Mouse (Mus musculus) midbrain, embryonic 15.5 days (tissue): Measurements from ENCODE around the gene Cacna2d3. TPM values are rescaled to one million over a fixed set of nuclear protein-coding genes. Genes with fewer than 3 reads are reported as not detected.

ENCODE experiments used
- ATAC-seq: fragments of 200-750 bp; cut with Nextera tagmentation; replicated peaks from 2 replicates; pipeline ENCODE4 v1.8.0; 2017; ENCODE audit warnings: moderate TSS enrichment
- H3K27ac ChIP-seq: fragments of 300-500 bp; sonication (generic); 2 replicates; pipeline ENCODE4 v1.5.1; 2015; ENCODE audit warnings: mild to moderate bottlenecking, inconsistent platforms
- H3K27me3 ChIP-seq: fragments of 300-500 bp; sonication (generic); replicated peaks from 2 replicates; pipeline ENCODE4 v1.6.1; 2015; ENCODE audit warnings: inconsistent platforms
- H3K36me3 ChIP-seq: fragments of 300-500 bp; sonication (generic); replicated peaks from 2 replicates; pipeline ENCODE4 v1.6.1; 2015; ENCODE audit warnings: inconsistent platforms
- H3K4me1 ChIP-seq: fragments of 300-500 bp; sonication (generic); 2 replicates; pipeline ENCODE4 v1.6.1; 2015; ENCODE audit warnings: inconsistent platforms
- H3K4me2 ChIP-seq: fragments of 300-500 bp; sonication (generic); 2 replicates; pipeline ENCODE4 v1.6.1; 2015; ENCODE audit warnings: inconsistent platforms, mild to moderate bottlenecking, moderate library complexity
- H3K4me3 ChIP-seq: fragments of 300-500 bp; sonication (generic); 2 replicates; pipeline ENCODE4 v1.5.1; 2015; ENCODE audit warnings: mild to moderate bottlenecking, inconsistent platforms
- H3K9ac ChIP-seq: fragments of 300-500 bp; sonication (generic); 2 replicates; pipeline ENCODE4 v1.6.1; 2015; ENCODE audit warnings: mild to moderate bottlenecking, inconsistent platforms
- H3K9me3 ChIP-seq: fragments of 300-500 bp; sonication (generic); 2 replicates; pipeline ENCODE4 v1.6.1; 2016; ENCODE audit warnings: inconsistent platforms
- WGBS: fragments of 180-500 bp; shearing (Covaris S2); methylation state at CpG from one replicate; pipeline ENCODE4 v1.1.7; 2015; ENCODE audit warnings: mixed read lengths; 5-methylcytosine and 5-hydroxymethylcytosine counted together
- polyA plus RNA-seq: library from polyadenylated mRNA; unstranded; fragments of >200 nt; fragmentation: Nextera tagmentation; extraction: Ambion mirVana; gene quantifications from 2 replicates; pipeline ENCODE4 v1.2.1, GENCODE M21; 2015

Cacna2d3 gene
- polyA plus RNA-seq, 1 experiment from 2014 or later, result 41.9 TPM

- Histone ChIP-seq H3K27ac (peak overlapping the region; percentile 63), H3K4me3 (no peak overlapping the region), H3K9me3 (no peaks in the 10 kb centered on the region), H3K27me3 (no peaks in the 10 kb centered on the region), H3K36me3 (no peaks in the 10 kb centered on the region), H3K4me1 (peaks cover 15% of the 10 kb centered on the region), H3K4me2 (no peak overlapping the region), H3K9ac (no peak overlapping the region)
- peak; percentile 74; the same call in 1 of the 2 replicates for ATAC-seq
- 16% methylated on average over 1 of the region's 1 CpGs for WGBS
These were observed 516.7 kb downstream of the Cacna2d3 start for GRCm38 (mm10) chr14:29204967-29205268.

GRCm38 (mm10) chr14:29204236-29204966, 517.3 kb downstream of the Cacna2d3 start:
- 34% methylated on average over 10 of the region's 10 CpGs for WGBS
- H3K27ac ChIP-seq, result peak overlapping the region; percentile 63; the same call in 1 of the 2 replicates
- peak; percentile 95 for ATAC-seq

GRCm38 (mm10) chr14:29196171-29196570, 525.5 kb downstream of the Cacna2d3 start:
- no peak overlapping the region for H3K4me2 ChIP-seq
- no peaks in the 10 kb centered on the region for H3K4me1 ChIP-seq
- H3K27me3 ChIP-seq, result no peaks in the 10 kb centered on the region
- no peaks in the 10 kb centered on the region for H3K36me3 ChIP-seq
- H3K9ac ChIP-seq, result no peak overlapping the region
- no peak overlapping the region for H3K27ac ChIP-seq
- no peak overlapping the region for H3K4me3 ChIP-seq
- ATAC-seq, result no peak
- H3K9me3 ChIP-seq, result no peaks in the 10 kb centered on the region

More at GRCm38 (mm10) chr14:29204236-29204966, 517.3 kb downstream of the Cacna2d3 start:
- no peaks in the 10 kb centered on the region for H3K9me3 ChIP-seq
- H3K27me3 ChIP-seq, result no peaks in the 10 kb centered on the region
- H3K4me1 ChIP-seq, result peaks cover 15% of the 10 kb centered on the region
- H3K4me3 ChIP-seq, result no peak overlapping the region
- H3K4me2 ChIP-seq, result no peak overlapping the region
- H3K9ac ChIP-seq, result no peak overlapping the region
- no peaks in the 10 kb centered on the region for H3K36me3 ChIP-seq

GRCm38 (mm10) chr14:29191426-29191825, 530.2 kb downstream of the Cacna2d3 start:
- no peak for ATAC-seq
- Histone ChIP-seq H3K27ac (no peak overlapping the region), H3K36me3 (no peaks in the 10 kb centered on the region), H3K9me3 (no peaks in the 10 kb centered on the region), H3K9ac (no peak overlapping the region), H3K4me1 (no peaks in the 10 kb centered on the region), H3K27me3 (no peaks in the 10 kb centered on the region), H3K4me2 (no peak overlapping the region), H3K4me3 (no peak overlapping the region)
- WGBS, result 87% methylated on average over 3 of the region's 3 CpGs

GRCm38 (mm10) chr14:29183730-29184129, 537.9 kb downstream of the Cacna2d3 start:
- no peak for ATAC-seq
- no peak overlapping the region for H3K9ac ChIP-seq
- no peak overlapping the region for H3K4me3 ChIP-seq
- H3K27ac ChIP-seq, result no peak overlapping the region
- no peak overlapping the region for H3K4me2 ChIP-seq
- no peaks in the 10 kb centered on the region for H3K36me3 ChIP-seq
- no peaks in the 10 kb centered on the region for H3K9me3 ChIP-seq
- peaks cover 11% of the 10 kb centered on the region for H3K4me1 ChIP-seq
- 81% methylated on average over 5 of the region's 5 CpGs for WGBS
- H3K27me3 ChIP-seq, result peaks cover 3% of the 10 kb centered on the region; the same call in 1 of the 2 replicates

GRCm38 (mm10) chr14:29179397-29179888, 542.2 kb downstream of the Cacna2d3 start:
- Histone ChIP-seq H3K4me3 (no peak overlapping the region), H3K27ac (peak overlapping the region; percentile 46; the same call in 1 of the 2 replicates), H3K27me3 (peaks cover 3% of the 10 kb centered on the region; the same call in 1 of the 2 replicates), H3K9ac (no peak overlapping the region), H3K4me1 (peaks cover 14% of the 10 kb centered on the region), H3K9me3 (no peaks in the 10 kb centered on the region), H3K4me2 (peak overlapping the region; percentile 11; the same call in 1 of the 2 replicates), H3K36me3 (no peaks in the 10 kb centered on the region)
- ATAC-seq, result no peak
- 34% methylated on average over 11 of the region's 11 CpGs for WGBS

GRCm38 (mm10) chr14:29178695-29179396, 542.8 kb downstream of the Cacna2d3 start:
- peak overlapping the region; percentile 46 for H3K27ac ChIP-seq
- H3K9ac ChIP-seq, result no peak overlapping the region
- no peak overlapping the region for H3K4me3 ChIP-seq
- no peaks in the 10 kb centered on the region for H3K36me3 ChIP-seq
- no peaks in the 10 kb centered on the region for H3K9me3 ChIP-seq
- WGBS, result 9% methylated on average over 15 of the region's 15 CpGs
- peaks cover 3% of the 10 kb centered on the region; the same call in 1 of the 2 replicates for H3K27me3 ChIP-seq
- H3K4me1 ChIP-seq, result peaks cover 14% of the 10 kb centered on the region
- peak; percentile 82 for ATAC-seq
- H3K4me2 ChIP-seq, result peak overlapping the region; percentile 11; the same call in 1 of the 2 replicates

- Histone ChIP-seq H3K4me1 (peaks cover 14% of the 10 kb centered on the region), H3K4me3 (no peak overlapping the region), H3K9ac (no peak overlapping the region), H3K4me2 (no peak overlapping the region), H3K27me3 (no peaks in the 10 kb centered on the region), H3K27ac (no peak overlapping the region), H3K36me3 (no peaks in the 10 kb centered on the region), H3K9me3 (no peaks in the 10 kb centered on the region)
- 86% methylated on average over 3 of the region's 3 CpGs for WGBS
- no peak for ATAC-seq
These were observed 546.9 kb downstream of the Cacna2d3 start for GRCm38 (mm10) chr14:29174762-29175161.

GRCm38 (mm10) chr14:29172207-29172606, 549.5 kb downstream of the Cacna2d3 start:
- Histone ChIP-seq H3K27me3 (no peaks in the 10 kb centered on the region), H3K27ac (no peak overlapping the region), H3K36me3 (no peaks in the 10 kb centered on the region), H3K4me1 (no peaks in the 10 kb centered on the region), H3K4me2 (no peak overlapping the region), H3K4me3 (no peak overlapping the region), H3K9me3 (no peaks in the 10 kb centered on the region), H3K9ac (no peak overlapping the region)
- no peak for ATAC-seq
- 88% methylated on average over 2 of the region's 2 CpGs for WGBS

GRCm38 (mm10) chr14:29164653-29165030, 557.0 kb downstream of the Cacna2d3 start:
- Histone ChIP-seq H3K9me3 (no peaks in the 10 kb centered on the region), H3K36me3 (no peaks in the 10 kb centered on the region), H3K27me3 (no peaks in the 10 kb centered on the region), H3K4me1 (peaks cover 8% of the 10 kb centered on the region; the same call in 1 of the 2 replicates), H3K9ac (no peak overlapping the region), H3K4me2 (no peak overlapping the region), H3K4me3 (no peak overlapping the region), H3K27ac (no peak overlapping the region)
- 61% methylated on average over 6 of the region's 6 CpGs for WGBS
- ATAC-seq, result peak; percentile 45; the same call in 1 of the 2 replicates

GRCm38 (mm10) chr14:29163998-29164652, 557.5 kb downstream of the Cacna2d3 start:
- H3K4me1 ChIP-seq, result peaks cover 8% of the 10 kb centered on the region; the same call in 1 of the 2 replicates
- H3K9ac ChIP-seq, result no peak overlapping the region
- H3K27ac ChIP-seq, result no peak overlapping the region
- H3K4me2 ChIP-seq, result no peak overlapping the region
- no peak for ATAC-seq
- WGBS, result 42% methylated on average over 4 of the region's 4 CpGs
- no peak overlapping the region for H3K4me3 ChIP-seq
- H3K27me3 ChIP-seq, result no peaks in the 10 kb centered on the region
- H3K36me3 ChIP-seq, result no peaks in the 10 kb centered on the region
- H3K9me3 ChIP-seq, result no peaks in the 10 kb centered on the region

- Histone ChIP-seq H3K9me3 (no peaks in the 10 kb centered on the region), H3K36me3 (no peaks in the 10 kb centered on the region), H3K4me3 (no peak overlapping the region), H3K4me1 (peaks cover 8% of the 10 kb centered on the region; the same call in 1 of the 2 replicates), H3K27ac (no peak overlapping the region), H3K4me2 (no peak overlapping the region), H3K9ac (no peak overlapping the region), H3K27me3 (no peaks in the 10 kb centered on the region)
- 79% methylated on average over 3 of the region's 3 CpGs for WGBS
- ATAC-seq, result no peak
These were observed 561.9 kb downstream of the Cacna2d3 start for GRCm38 (mm10) chr14:29159803-29160202.
